Mouse (Mus musculus): ENCODE data around the gene Mvb12a.

- TF ChIP-seq POLR2A (IDR thresholded peaks at IDR 0.05; ENCODE audit: control insufficient read depth, extremely low read depth, insufficient read depth, low read length, poor library complexity) (no peak), CTCF (IDR thresholded peaks at IDR 0.05; ENCODE audit: borderline replicate concordance, control insufficient read depth, extremely low read depth, insufficient read depth, low read length, poor library complexity) (no peak)
Observed at GRCm38 (mm10) chr8:71580201-71580600, 37.5 kb downstream of the Mvb12a start.

Data from thymus, adult 2 months (tissue).